Mouse (Mus musculus): ENCODE data around the gene Gna13.
A peak's percentile ranks its signal among the peaks of the same experiment; 100 is the strongest.

- TF ChIP-seq CTCF (IDR thresholded peaks at IDR 0.05; ENCODE audit: low read depth) (peak; percentile 90), EP300 (optimal IDR thresholded peaks at IDR 0.05) (no peak)
These were observed 63.0 kb downstream of the Gna13 start, which contains the start of gene Amz2 for GRCm38 (mm10) chr11:109425392-109426271.
